Mouse (Mus musculus): ENCODE results near the gene Stk4. TPM values are rescaled to one million over a fixed set of nuclear protein-coding genes. Genes with fewer than 3 reads are reported as not detected.

Gene Stk4
- total RNA-seq, 1 experiment: 58.5 TPM

DNA sequence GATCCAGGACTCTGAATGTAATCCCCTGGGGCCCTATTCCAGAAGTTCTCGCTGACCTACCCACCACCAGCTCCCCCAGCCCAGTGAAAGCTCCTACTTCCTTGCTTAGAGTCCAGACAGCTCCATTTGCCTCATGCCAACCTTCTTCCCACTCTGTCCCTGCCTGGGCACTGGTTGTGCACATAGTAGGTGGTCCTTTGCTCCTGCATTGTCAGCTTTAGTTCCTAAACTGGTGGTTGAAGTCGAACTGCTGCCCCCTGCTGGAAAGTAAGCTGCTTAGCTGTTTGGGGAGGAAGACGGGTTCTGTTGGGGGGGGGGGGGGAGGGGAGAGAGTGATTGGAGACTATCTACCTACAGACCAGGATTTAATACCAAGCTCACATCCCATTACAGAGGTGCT lies 110.0 kb downstream of the Stk4 start:
- no peaks in the 10 kb centered on the region for H3K9me3 ChIP-seq (ENCODE audit: control insufficient read depth, insufficient read depth, low read depth, low read length)
- DNase-seq (ENCODE audit: low read depth, low spot score): peak; percentile 19
- TF ChIP-seq HCFC1 (IDR thresholded peaks at IDR 0.05; ENCODE audit: borderline replicate concordance, insufficient read depth, low read length) (no peak), CHD2 (IDR thresholded peaks at IDR 0.05; ENCODE audit: low read depth, low read length) (no peak), ZC3H11A (IDR thresholded peaks at IDR 0.05; ENCODE audit: borderline replicate concordance, low read depth, low read length) (no peak), ZNF384 (IDR thresholded peaks at IDR 0.05; ENCODE audit: low read depth, low read length) (no peak), MAFK (IDR thresholded peaks at IDR 0.05; ENCODE audit: insufficient read depth, low read depth, low read length) (no peak)
- H3K4me3 ChIP-seq (ENCODE audit: insufficient read depth in 1 of 2, low read depth in 1 of 2, low read length in 2 of 2, poor library complexity in 1 of 2, severe bottlenecking in 1 of 2): no peak overlapping the region
- H3K27ac ChIP-seq (ENCODE audit: insufficient read depth, low read depth, low read length, poor library complexity, severe bottlenecking): no peak overlapping the region
- H3K4me1 ChIP-seq (ENCODE audit: control insufficient read depth in 2 of 2, insufficient read depth in 2 of 2, low read length in 2 of 2, poor library complexity in 1 of 2): peaks cover 0 to 5% of the 10 kb centered on the region in 2 experiments; a peak in 1 of 4 replicates
- H3K9ac ChIP-seq (ENCODE audit: insufficient read depth, low read depth, low read length, poor library complexity, severe bottlenecking): no peak overlapping the region
- H3K36me3 ChIP-seq (ENCODE audit: control insufficient read depth, insufficient read depth, low read length, poor library complexity, severe bottlenecking): no peaks in the 10 kb centered on the region
- in situ Hi-C loops (cut with MboI; ENCODE audit: low sequenced_read_pairs in 2 of 2, unreplicated experiment in 2 of 2): no loop called here

DNA sequence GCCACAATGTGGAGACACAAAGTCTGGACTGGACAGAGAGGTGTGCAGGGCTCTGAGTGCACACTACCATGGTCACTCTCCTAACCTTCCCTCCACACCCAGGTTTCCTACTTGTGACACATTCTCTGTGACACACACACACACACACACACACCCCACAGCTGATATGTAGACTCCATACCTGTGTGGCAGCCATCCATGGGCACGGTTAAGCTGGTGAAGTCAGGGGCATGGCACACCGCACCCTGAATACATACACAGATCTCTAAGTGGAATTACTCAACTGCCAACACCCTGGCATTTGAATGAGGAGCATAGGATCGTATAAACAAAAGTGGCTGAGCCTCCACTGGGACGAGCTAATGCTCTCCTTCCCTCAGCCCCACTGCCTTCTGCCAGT lies 110.6 kb downstream of the Stk4 start:
- no peak overlapping the region for H3K27ac ChIP-seq (ENCODE audit: insufficient read depth, low read depth, low read length, poor library complexity, severe bottlenecking)
- in situ Hi-C loops (cut with MboI; ENCODE audit: low sequenced_read_pairs in 2 of 2, unreplicated experiment in 2 of 2): no loop called here
- no peaks in the 10 kb centered on the region for H3K36me3 ChIP-seq (ENCODE audit: control insufficient read depth, insufficient read depth, low read length, poor library complexity, severe bottlenecking)
- no peak for DNase-seq (ENCODE audit: low read depth, low spot score)
- no peaks in the 10 kb centered on the region for H3K9me3 ChIP-seq (ENCODE audit: control insufficient read depth, insufficient read depth, low read depth, low read length)
- no peak overlapping the region for H3K9ac ChIP-seq (ENCODE audit: insufficient read depth, low read depth, low read length, poor library complexity, severe bottlenecking)
- no peak overlapping the region for H3K4me3 ChIP-seq (ENCODE audit: insufficient read depth in 1 of 2, low read depth in 1 of 2, low read length in 2 of 2, poor library complexity in 1 of 2, severe bottlenecking in 1 of 2)
- TF ChIP-seq CHD2 (IDR thresholded peaks at IDR 0.05; ENCODE audit: low read depth, low read length) (no peak), ZNF384 (IDR thresholded peaks at IDR 0.05; ENCODE audit: low read depth, low read length) (no peak), HCFC1 (IDR thresholded peaks at IDR 0.05; ENCODE audit: borderline replicate concordance, insufficient read depth, low read length) (no peak), ZC3H11A (IDR thresholded peaks at IDR 0.05; ENCODE audit: borderline replicate concordance, low read depth, low read length) (no peak), MAFK (IDR thresholded peaks at IDR 0.05; ENCODE audit: insufficient read depth, low read depth, low read length) (no peak)
- H3K4me1 ChIP-seq (ENCODE audit: control insufficient read depth in 2 of 2, insufficient read depth in 2 of 2, low read length in 2 of 2, poor library complexity in 1 of 2): peaks cover 0 to 5% of the 10 kb centered on the region in 2 experiments; a peak in 1 of 4 replicates

DNA sequence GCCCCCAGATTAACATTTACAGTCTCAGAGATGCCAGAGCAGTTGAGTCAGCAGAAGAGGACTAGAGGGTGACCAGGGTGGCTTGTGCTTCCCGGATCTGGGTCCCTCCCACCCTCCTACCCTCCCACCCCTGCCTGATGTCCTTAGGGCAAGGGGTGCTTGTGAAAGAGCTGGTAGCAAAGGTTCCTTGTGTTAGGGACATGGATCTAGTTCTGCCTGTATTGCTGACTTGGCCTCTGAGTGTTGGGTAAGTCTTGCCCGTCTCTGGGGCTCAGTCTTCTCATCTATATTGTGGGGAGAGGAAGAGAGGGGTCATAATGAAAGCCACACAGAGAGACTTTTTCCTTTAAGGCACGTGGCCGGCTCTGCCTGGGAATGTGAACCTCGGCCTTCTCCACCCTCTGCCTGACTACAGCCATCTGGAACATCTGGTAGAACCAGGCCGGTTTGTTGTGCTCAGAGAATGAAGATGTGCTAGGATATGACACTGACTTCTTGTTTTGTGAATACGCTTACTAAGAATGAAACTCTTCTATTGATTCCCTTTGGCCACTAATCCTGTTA lies 112.7 kb downstream of the Stk4 start, which contains the start of gene Wfdc5:
Gene Wfdc5, minus strand, starts transcription at position 51 of the 564 bp plus-strand sequence.
- H3K36me3 ChIP-seq (ENCODE audit: control insufficient read depth, insufficient read depth, low read length, poor library complexity, severe bottlenecking): no peaks in the 10 kb centered on the region
- no peak within 1 kb of the TSS for H3K4me3 ChIP-seq (ENCODE audit: insufficient read depth in 1 of 2, low read depth in 1 of 2, low read length in 2 of 2, poor library complexity in 1 of 2, severe bottlenecking in 1 of 2)
- no peak for TF ChIP-seq HCFC1 (IDR thresholded peaks at IDR 0.05; ENCODE audit: borderline replicate concordance, insufficient read depth, low read length)
- no peak for TF ChIP-seq CHD2 (IDR thresholded peaks at IDR 0.05; ENCODE audit: low read depth, low read length)
- no peak for TF ChIP-seq ZNF384 (IDR thresholded peaks at IDR 0.05; ENCODE audit: low read depth, low read length)
- TF ChIP-seq ZC3H11A (IDR thresholded peaks at IDR 0.05; ENCODE audit: borderline replicate concordance, low read depth, low read length): no peak
- no peak for TF ChIP-seq MAFK (IDR thresholded peaks at IDR 0.05; ENCODE audit: insufficient read depth, low read depth, low read length)
- H3K9me3 ChIP-seq (ENCODE audit: control insufficient read depth, insufficient read depth, low read depth, low read length): no peaks in the 10 kb centered on the region
- DNase-seq (ENCODE audit: low read depth, low spot score): no peak
- H3K4me1 ChIP-seq (ENCODE audit: control insufficient read depth in 2 of 2, insufficient read depth in 2 of 2, low read length in 2 of 2, poor library complexity in 1 of 2): peaks cover 0 to 5% of the 10 kb centered on the region in 2 experiments; a peak in 1 of 4 replicates
- no peak within 1 kb of the TSS for H3K9ac ChIP-seq (ENCODE audit: insufficient read depth, low read depth, low read length, poor library complexity, severe bottlenecking)
- H3K27ac ChIP-seq (ENCODE audit: insufficient read depth, low read depth, low read length, poor library complexity, severe bottlenecking): no peak within 1 kb of the TSS
- in situ Hi-C loops (cut with MboI; ENCODE audit: low sequenced_read_pairs in 2 of 2, unreplicated experiment in 2 of 2): no loop called here

DNA sequence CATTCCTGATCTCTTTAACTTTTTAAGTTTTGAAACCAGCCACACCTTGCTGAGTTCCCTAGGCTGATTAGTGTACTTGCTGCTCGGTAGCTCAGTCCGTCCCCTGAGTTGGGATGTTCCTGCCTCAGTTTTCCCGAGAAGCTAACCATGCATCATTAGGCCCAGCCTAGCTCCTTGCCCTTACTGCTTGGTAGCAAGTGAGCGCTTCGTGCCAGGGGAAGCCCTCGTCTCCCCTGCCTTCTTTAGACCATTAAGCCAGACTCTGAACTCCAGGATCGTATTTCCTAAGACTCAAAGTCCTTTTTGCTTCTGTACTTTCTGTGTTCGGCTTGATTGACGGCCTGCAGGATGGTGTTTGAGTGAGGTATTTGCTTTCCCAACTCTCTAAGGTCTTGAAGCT lies 113.2 kb downstream of the Stk4 start:
- no peak for TF ChIP-seq ZNF384 (IDR thresholded peaks at IDR 0.05; ENCODE audit: low read depth, low read length)
- Histone ChIP-seq H3K27ac (ENCODE audit: insufficient read depth, low read depth, low read length, poor library complexity, severe bottlenecking) (no peak overlapping the region), H3K36me3 (ENCODE audit: control insufficient read depth, insufficient read depth, low read length, poor library complexity, severe bottlenecking) (no peaks in the 10 kb centered on the region), H3K4me1 (ENCODE audit: control insufficient read depth in 2 of 2, insufficient read depth in 2 of 2, low read length in 2 of 2, poor library complexity in 1 of 2) (peaks cover 0 to 5% of the 10 kb centered on the region in 2 experiments; a peak in 1 of 4 replicates), H3K9ac (ENCODE audit: insufficient read depth, low read depth, low read length, poor library complexity, severe bottlenecking) (no peak overlapping the region), H3K9me3 (ENCODE audit: control insufficient read depth, insufficient read depth, low read depth, low read length) (no peaks in the 10 kb centered on the region), H3K4me3 (ENCODE audit: insufficient read depth in 1 of 2, low read depth in 1 of 2, low read length in 2 of 2, poor library complexity in 1 of 2, severe bottlenecking in 1 of 2) (no peak overlapping the region)
- DNase-seq (ENCODE audit: low read depth, low spot score): no peak
- in situ Hi-C loops (cut with MboI; ENCODE audit: low sequenced_read_pairs in 2 of 2, unreplicated experiment in 2 of 2): no loop called here

Measured in ES-E14 (cell line).